Mouse (Mus musculus) forebrain, embryonic 10.5 days (tissue): ENCODE measurements around the gene Rora. TPM values are rescaled to one million over a fixed set of nuclear protein-coding genes. Genes with fewer than 3 reads are reported as not detected.

Experiments
- DNase-seq: peaks from one replicate; pipeline ENCODE4 v3.0.0-alpha.2; 2017; ENCODE audit warnings: low spot score; ENCODE audit errors: extremely low spot score
- H3K27ac ChIP-seq: fragments of 300-500 bp; sonication (generic); 2 replicates; pipeline ENCODE4 v1.5.1; 2016; ENCODE audit warnings: mild to moderate bottlenecking
- H3K27me3 ChIP-seq: fragments of 300-500 bp; sonication (generic); 2 replicates; pipeline ENCODE4 v1.6.1; 2016; ENCODE audit warnings: mild to moderate bottlenecking; ENCODE audit not compliant: poor library complexity, severe bottlenecking
- H3K36me3 ChIP-seq: fragments of 300-500 bp; sonication (generic); replicated peaks from 2 replicates; pipeline ENCODE4 v1.6.1; 2016; ENCODE audit warnings: mild to moderate bottlenecking, moderate library complexity
- H3K4me1 ChIP-seq: fragments of 300-500 bp; sonication (generic); 2 replicates; pipeline ENCODE4 v1.6.1; 2016
- H3K4me3 ChIP-seq: fragments of 300-500 bp; sonication (generic); 2 replicates; pipeline ENCODE4 v1.5.1; 2016; ENCODE audit warnings: mild to moderate bottlenecking, moderate library complexity
- H3K9me3 ChIP-seq: fragments of 300-500 bp; sonication (generic); 2 replicates; pipeline ENCODE4 v1.6.1; 2016; ENCODE audit warnings: mild to moderate bottlenecking, moderate library complexity
- WGBS: fragments of 180-500 bp; shearing (Covaris S2); methylation state at CpG from one replicate; pipeline ENCODE4 v1.1.7; 2016; 5-methylcytosine and 5-hydroxymethylcytosine counted together
- polyA plus RNA-seq: library from polyadenylated mRNA; unstranded; fragments of >200 nt; fragmentation: Nextera tagmentation; extraction: Ambion mirVana; gene quantifications from 2 replicates; pipeline ENCODE4 v1.2.1, GENCODE M21; 2016

Rora gene
- polyA plus RNA-seq, 1 experiment from 2014 or later: 5.6 TPM

DNA sequence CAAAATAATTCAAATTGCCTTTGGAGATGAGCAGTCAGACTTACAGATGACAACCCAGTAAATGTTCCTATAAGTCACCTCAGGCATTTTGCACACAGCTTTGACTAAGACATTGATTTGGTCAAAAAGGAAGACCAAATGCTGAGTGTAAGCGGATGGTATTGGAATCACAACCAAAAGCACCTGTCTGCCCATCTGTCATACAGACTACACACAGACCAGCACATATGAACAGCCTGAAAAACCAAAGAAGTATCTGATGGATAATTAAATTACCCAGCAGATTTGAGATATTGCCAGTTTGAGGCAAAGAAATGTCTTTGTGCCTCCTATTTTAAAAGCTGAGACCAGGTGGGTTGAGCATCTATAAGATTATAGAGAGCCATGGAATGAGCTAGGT, 161.1 kb downstream of the Rora start:
- peaks cover 11% of the 10 kb centered on the region; the same call in 1 of the 2 replicates for H3K4me1 ChIP-seq
- no peak overlapping the region for H3K4me3 ChIP-seq
- no peaks in the 10 kb centered on the region for H3K27me3 ChIP-seq
- H3K27ac ChIP-seq: no peak overlapping the region
- WGBS: 100% methylated on average over 1 of the region's 1 CpGs
- no peak for DNase-seq
- no peaks in the 10 kb centered on the region for H3K36me3 ChIP-seq
- no peaks in the 10 kb centered on the region for H3K9me3 ChIP-seq

DNA sequence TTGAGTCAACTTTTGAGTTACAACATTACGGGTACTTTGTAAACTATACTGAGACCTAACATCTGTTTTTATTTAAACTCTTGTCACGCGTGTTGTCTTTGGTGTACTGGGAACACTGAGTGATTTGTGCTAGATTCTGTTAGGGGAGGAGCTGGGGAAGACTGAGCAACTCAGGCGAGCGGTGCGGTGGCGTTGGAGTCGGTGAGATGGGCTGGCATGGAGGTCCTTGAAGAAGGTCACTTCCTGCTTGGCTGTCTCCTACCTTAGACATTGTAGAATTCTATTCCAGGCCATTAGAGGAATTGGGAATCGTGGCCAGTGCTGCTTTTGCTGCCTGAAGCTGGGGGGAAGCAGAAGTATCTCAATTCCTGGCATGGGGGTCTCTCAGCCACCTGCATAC, 162.3 kb downstream of the Rora start:
- no peaks in the 10 kb centered on the region for H3K27me3 ChIP-seq
- peaks cover 16% of the 10 kb centered on the region; the same call in 1 of the 2 replicates for H3K4me1 ChIP-seq
- WGBS: 86% methylated on average over 9 of the region's 9 CpGs
- H3K27ac ChIP-seq: no peak overlapping the region
- no peaks in the 10 kb centered on the region for H3K9me3 ChIP-seq
- DNase-seq: no peak
- no peaks in the 10 kb centered on the region for H3K36me3 ChIP-seq
- no peak overlapping the region for H3K4me3 ChIP-seq

DNA sequence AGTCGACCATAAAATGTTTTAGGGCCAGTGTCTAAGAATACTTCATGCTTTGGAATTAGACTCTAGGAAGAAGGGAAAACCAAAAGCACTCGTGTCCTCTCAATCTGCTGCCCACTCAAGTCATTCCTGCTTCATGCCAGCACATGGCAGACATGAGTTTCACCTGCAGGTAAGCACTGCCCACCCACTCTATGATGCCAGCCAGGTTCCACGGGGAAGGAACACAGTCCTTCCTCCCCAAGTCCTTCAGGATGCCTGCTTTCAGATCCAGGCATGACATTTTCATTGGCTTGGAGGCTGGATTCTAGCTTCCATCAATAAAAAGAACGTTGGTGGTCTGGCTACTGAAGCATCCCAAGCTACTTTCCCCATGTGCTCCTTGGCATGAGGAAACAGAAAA, 166.4 kb downstream of the Rora start:
- WGBS: 84% methylated on average over 4 of the region's 4 CpGs
- H3K4me1 ChIP-seq: peaks cover 5% of the 10 kb centered on the region; the same call in 1 of the 2 replicates
- no peaks in the 10 kb centered on the region for H3K36me3 ChIP-seq
- H3K4me3 ChIP-seq: no peak overlapping the region
- H3K27me3 ChIP-seq: no peaks in the 10 kb centered on the region
- DNase-seq: no peak
- no peak overlapping the region for H3K27ac ChIP-seq
- no peaks in the 10 kb centered on the region for H3K9me3 ChIP-seq

DNA sequence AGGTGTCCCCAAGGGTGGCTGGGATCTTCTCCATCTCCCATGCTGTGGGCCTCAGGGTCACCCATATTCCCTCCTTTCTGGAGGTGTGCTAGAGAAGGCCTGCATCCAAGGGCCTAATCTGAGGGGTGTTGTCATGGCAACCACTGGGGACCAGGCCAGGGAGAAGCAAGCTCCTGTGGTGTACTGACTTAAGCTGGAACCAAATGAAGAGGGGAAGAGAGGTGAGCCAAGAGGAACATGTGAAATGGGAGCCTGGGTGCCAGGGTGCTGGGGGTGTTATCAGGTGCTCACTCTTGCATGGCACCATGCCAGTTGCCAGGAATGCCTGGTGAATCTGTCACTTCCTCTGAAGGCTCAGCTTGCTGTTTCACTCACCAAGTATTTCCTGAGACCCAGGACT, 166.9 kb downstream of the Rora start:
- Histone ChIP-seq H3K4me3 (no peak overlapping the region), H3K27me3 (no peaks in the 10 kb centered on the region), H3K9me3 (no peaks in the 10 kb centered on the region), H3K4me1 (peaks cover 5% of the 10 kb centered on the region; the same call in 1 of the 2 replicates), H3K27ac (no peak overlapping the region), H3K36me3 (no peaks in the 10 kb centered on the region)
- DNase-seq: no peak

DNA sequence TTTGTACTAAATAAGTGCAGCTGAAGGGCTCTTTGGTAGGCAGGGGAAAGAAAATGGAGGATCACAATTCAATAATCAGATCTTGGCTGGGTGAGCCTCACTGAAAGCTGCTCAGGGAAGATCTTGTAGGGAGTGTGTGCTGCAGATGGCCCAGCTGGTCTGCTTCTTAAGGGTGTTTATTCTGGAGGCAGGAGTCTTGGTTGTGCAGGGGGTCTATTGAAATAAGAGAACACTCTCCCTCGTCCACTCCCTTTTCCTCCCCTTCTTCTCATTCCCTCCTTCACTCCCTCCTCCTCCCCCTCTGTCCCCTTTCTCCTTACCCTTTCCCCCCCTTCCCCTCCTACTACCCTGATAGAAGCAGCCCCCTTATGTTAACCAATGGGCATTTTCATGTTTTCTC, 167.8 kb downstream of the Rora start:
- H3K27me3 ChIP-seq: no peaks in the 10 kb centered on the region
- H3K4me1 ChIP-seq: peaks cover 5% of the 10 kb centered on the region; the same call in 1 of the 2 replicates
- H3K4me3 ChIP-seq: no peak overlapping the region
- DNase-seq: no peak
- H3K36me3 ChIP-seq: no peaks in the 10 kb centered on the region
- WGBS: 44% methylated on average over 1 of the region's 1 CpGs
- H3K9me3 ChIP-seq: no peaks in the 10 kb centered on the region
- H3K27ac ChIP-seq: no peak overlapping the region

DNA sequence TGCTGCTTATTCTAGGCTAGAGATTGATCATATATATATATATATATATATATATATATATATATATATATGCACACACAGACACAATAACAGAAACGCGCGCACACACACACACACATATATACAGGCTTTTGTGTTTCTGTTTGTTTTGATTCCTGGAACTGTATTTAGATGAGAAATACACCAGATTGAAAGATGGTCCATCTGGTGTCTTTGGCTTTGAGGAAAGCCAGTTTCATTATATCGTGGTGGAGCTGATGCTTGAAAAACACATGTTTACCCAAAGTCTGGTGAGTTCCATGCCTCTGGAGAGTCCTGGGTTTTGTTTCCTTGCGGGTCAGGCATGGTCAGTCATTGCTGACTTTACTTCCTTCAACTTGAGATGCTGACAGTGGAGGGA, 169.7 kb downstream of the Rora start:
- WGBS: 94% methylated on average over 5 of the region's 5 CpGs
- no peak for DNase-seq

GRCm38 (mm10) chr9:68825107-68825506, 171.5 kb downstream of the Rora start:
- Histone ChIP-seq H3K27me3 (no peaks in the 10 kb centered on the region), H3K4me3 (no peak overlapping the region), H3K4me1 (peaks cover 5% of the 10 kb centered on the region; the same call in 1 of the 2 replicates), H3K27ac (no peak overlapping the region), H3K36me3 (no peaks in the 10 kb centered on the region), H3K9me3 (no peaks in the 10 kb centered on the region)
- DNase-seq: no peak
- WGBS: 88% methylated on average over 4 of the region's 4 CpGs

More for the DNA sequence above, 169.7 kb downstream of the Rora start:
- Histone ChIP-seq H3K4me3 (no peak overlapping the region), H3K27me3 (no peaks in the 10 kb centered on the region), H3K36me3 (no peaks in the 10 kb centered on the region), H3K27ac (no peak overlapping the region), H3K9me3 (no peaks in the 10 kb centered on the region), H3K4me1 (peaks cover 5% of the 10 kb centered on the region; the same call in 1 of the 2 replicates)

DNA sequence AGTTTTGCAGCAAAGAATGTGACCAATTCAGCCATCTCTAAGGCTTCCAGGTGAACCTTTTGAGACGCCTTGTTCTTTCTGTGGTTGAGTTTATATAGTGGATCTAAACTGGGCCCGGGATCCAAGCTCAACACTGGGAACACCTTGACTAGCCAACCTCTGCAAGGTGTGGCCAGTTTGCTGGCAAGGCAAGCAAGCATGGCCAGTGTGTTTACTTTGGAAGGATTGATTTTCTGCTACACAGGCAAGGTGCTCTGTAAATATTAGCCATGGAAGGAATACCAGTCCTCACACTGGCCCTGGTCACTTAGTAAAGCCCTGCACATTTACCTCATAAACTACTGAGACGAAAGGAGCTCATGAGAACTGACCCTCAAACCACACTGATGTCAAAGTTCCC, 172.3 kb downstream of the Rora start:
- no peaks in the 10 kb centered on the region for H3K4me1 ChIP-seq
- 93% methylated on average over 3 of the region's 3 CpGs for WGBS
- H3K27me3 ChIP-seq: no peaks in the 10 kb centered on the region
- no peak overlapping the region for H3K27ac ChIP-seq
- no peak overlapping the region for H3K4me3 ChIP-seq
- DNase-seq: no peak
- no peaks in the 10 kb centered on the region for H3K9me3 ChIP-seq
- no peaks in the 10 kb centered on the region for H3K36me3 ChIP-seq

DNA sequence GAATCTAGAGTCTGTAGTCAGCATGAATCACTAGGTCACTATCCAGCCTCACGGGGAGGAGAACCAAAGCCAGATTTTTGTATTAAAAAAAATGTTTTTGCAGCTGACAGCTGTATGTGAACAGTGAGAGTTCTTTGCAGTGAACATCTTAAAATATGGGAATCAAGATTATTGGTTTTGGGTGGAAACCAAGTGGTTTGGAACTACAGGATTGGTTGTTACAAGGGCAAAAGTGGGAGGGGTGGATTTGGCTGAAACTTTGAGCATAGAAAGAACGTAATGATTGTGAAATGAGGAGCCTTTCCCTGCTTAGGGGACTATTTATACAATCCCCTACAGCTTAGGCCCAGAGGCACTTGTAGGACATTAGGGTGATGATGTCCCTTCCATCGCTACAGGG, 173.9 kb downstream of the Rora start:
- H3K9me3 ChIP-seq: no peaks in the 10 kb centered on the region
- DNase-seq: no peak
- no peaks in the 10 kb centered on the region for H3K4me1 ChIP-seq
- H3K27ac ChIP-seq: no peak overlapping the region
- H3K36me3 ChIP-seq: no peaks in the 10 kb centered on the region
- 92% methylated on average over 3 of the region's 3 CpGs for WGBS
- H3K4me3 ChIP-seq: no peak overlapping the region
- H3K27me3 ChIP-seq: no peaks in the 10 kb centered on the region

DNA sequence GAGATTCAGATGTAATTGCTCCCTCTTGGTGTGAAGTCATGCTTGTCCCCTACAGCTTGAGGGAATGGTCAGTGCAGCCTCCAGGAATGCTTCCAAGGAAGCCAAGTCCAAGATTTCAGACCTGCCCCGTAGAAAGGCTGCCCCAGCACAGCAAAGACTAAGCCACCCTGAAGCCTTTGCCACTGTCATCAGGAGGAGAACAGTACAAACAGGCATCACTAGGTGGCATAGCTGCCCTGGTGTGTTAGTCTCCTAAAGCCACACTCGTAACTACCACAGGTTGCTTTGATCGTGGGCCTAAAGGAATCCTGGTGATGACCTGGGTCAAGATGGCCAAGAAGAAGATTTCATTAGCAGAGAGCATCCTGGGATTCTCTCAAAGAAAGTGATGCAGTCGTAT, 176.3 kb downstream of the Rora start:
- no peaks in the 10 kb centered on the region for H3K9me3 ChIP-seq
- no peaks in the 10 kb centered on the region for H3K36me3 ChIP-seq
- no peak overlapping the region for H3K27ac ChIP-seq
- 80% methylated on average over 4 of the region's 4 CpGs for WGBS
- peaks cover 4% of the 10 kb centered on the region; the same call in 1 of the 2 replicates for H3K4me1 ChIP-seq
- H3K27me3 ChIP-seq: no peaks in the 10 kb centered on the region
- DNase-seq: no peak
- no peak overlapping the region for H3K4me3 ChIP-seq

DNA sequence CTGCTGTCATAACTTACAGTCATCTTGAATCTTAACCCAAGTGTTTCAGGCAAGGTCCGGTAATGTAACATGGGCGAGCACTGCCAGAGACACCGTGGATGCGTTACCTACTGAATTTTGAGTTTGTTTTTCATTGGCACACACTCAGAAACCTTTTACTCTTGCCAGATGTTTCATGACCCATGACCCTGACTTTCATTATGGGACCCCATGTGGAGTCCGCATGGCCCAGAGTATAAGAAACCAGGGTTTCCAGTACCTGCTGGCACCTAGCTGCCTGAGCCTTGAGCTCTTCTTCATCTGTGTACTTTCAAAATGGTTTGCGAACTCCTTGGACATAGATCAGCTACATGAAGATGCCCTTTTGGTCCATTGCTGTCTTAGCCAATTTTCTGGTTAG, 179.7 kb downstream of the Rora start:
- 81% methylated on average over 6 of the region's 6 CpGs for WGBS
- Histone ChIP-seq H3K9me3 (no peaks in the 10 kb centered on the region), H3K27me3 (no peaks in the 10 kb centered on the region), H3K27ac (no peak overlapping the region), H3K36me3 (no peaks in the 10 kb centered on the region), H3K4me3 (no peak overlapping the region), H3K4me1 (peaks cover 15% of the 10 kb centered on the region)
- DNase-seq: no peak

DNA sequence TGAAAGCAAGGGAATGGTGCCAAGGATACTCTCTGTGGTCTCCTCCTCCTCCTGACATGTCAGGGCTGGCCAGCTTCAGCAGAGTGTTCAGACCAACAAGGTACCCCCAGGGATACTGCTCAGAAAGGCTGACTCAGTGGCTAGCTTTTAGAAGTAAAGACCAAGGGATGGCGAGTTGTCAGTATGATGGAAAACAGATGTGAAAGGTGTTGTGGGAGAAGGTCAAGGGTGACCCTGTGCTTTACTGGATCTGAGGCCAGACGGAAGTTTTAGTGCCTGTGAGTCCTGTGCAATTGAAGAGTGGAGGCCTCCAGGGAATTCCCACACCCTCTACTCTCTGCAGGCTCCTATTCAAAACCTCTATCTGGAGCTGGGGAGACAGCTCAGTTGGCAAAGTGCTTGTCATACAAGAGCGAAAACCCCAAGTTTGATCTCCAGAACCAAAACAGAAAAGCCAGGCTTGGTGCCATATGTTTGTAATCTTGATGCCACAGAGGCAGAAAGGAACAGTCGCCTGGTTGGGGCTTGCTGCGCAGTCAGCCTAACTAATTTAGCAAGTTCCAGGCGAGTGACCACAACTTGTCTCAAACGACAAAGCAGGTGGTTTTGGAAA, 181.6 kb downstream of the Rora start:
- H3K36me3 ChIP-seq: no peaks in the 10 kb centered on the region
- no peaks in the 10 kb centered on the region for H3K9me3 ChIP-seq
- no peak for DNase-seq

GRCm38 (mm10) chr9:68842134-68842892, 188.7 kb downstream of the Rora start:
- Histone ChIP-seq H3K9me3 (no peaks in the 10 kb centered on the region), H3K27ac (peak overlapping the region; percentile 40; the same call in 1 of the 2 replicates), H3K27me3 (no peaks in the 10 kb centered on the region), H3K4me1 (peaks cover 15% of the 10 kb centered on the region), H3K36me3 (no peaks in the 10 kb centered on the region), H3K4me3 (no peak overlapping the region)
- 78% methylated on average over 16 of the region's 16 CpGs for WGBS
- DNase-seq: no peak

More for the DNA sequence above, 181.6 kb downstream of the Rora start:
- WGBS: 67% methylated on average over 7 of the region's 7 CpGs
- Histone ChIP-seq H3K27me3 (no peaks in the 10 kb centered on the region), H3K27ac (no peak overlapping the region), H3K4me3 (no peak overlapping the region), H3K4me1 (peaks cover 15% of the 10 kb centered on the region)
